Mouse (Mus musculus): ENCODE results near the gene Bsph2. TPM values are rescaled to one million over a fixed set of nuclear protein-coding genes. Genes with fewer than 3 reads are reported as not detected.

Bsph2 gene
- polyA plus RNA-seq (2012; rRNA removed), result not detected in 2 replicates

DNA sequence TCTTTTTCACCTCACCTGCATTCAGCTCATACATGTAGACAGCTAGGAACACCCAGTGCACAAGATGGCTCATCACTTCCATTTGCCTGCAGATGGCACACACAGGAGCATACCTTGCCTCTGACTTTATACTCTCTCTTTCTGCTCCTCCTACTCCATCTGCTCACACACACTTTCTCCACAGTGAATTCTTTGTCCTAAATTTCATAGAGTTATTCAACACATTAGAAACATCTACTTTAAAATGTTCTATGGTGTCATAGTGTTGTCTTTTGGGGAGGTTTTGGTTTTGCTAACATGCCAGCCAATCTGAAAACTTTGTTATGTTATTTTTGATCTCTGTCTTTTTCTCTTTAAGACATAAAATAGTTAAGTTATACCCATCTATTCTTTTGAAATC lies at the start of gene Bsph2:
Gene Bsph2 (minus strand): TSS at position 101 of the 400 bp plus-strand sequence.
- no peak for TF ChIP-seq CTCF (IDR thresholded peaks at IDR 0.05; ENCODE audit: extremely low read depth, insufficient read depth, low read length)
- TF ChIP-seq POLR2A (IDR thresholded peaks at IDR 0.05; ENCODE audit: extremely low read depth, insufficient read depth, low read length), result no peak
- Histone ChIP-seq H3K4me3 (ENCODE audit: insufficient read depth, low read length) (no peak within 1 kb of the TSS), H3K4me1 (ENCODE audit: control insufficient read depth, insufficient read depth, low read length) (no peaks in the 10 kb centered on the region), H3K27ac (ENCODE audit: insufficient read depth, low read length) (no peak within 1 kb of the TSS)

DNA sequence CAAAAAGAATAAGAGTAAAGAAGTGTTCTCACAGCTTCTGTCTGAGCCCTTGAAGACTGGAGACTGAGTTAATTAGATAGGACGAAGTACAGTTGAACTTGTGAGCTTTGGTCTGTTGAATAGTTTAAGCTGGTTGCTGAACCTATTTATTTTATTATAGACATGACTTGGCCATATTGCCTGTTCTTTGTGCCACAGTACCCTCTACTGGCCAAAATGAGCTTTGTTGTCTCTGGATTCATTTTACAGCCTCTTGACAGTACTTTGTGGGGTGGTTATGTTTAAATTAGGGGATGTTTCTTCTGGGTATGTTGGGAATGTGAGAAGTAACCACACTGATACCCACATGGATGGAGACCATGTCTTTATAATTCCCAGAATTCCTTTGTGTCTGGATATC lies 59.3 kb downstream of the Bsph2 start:
- no peak overlapping the region for H3K4me3 ChIP-seq (ENCODE audit: insufficient read depth, low read length)
- H3K4me1 ChIP-seq (ENCODE audit: control insufficient read depth, insufficient read depth, low read length), result no peaks in the 10 kb centered on the region
- TF ChIP-seq POLR2A (IDR thresholded peaks at IDR 0.05; ENCODE audit: extremely low read depth, insufficient read depth, low read length) (no peak), CTCF (IDR thresholded peaks at IDR 0.05; ENCODE audit: extremely low read depth, insufficient read depth, low read length) (no peak)
- no peak overlapping the region for H3K27ac ChIP-seq (ENCODE audit: insufficient read depth, low read length)

Other genes starting within 250 kb of the Bsph2 start
- gene Pla2g4c, start 246.4 kb downstream of the Bsph2 start, polyA plus RNA-seq (2012; rRNA removed), result 0.30 and 0.33 TPM in 2 replicates
- gene Cabp5, start 172.9 kb downstream of the Bsph2 start, polyA plus RNA-seq (2012; rRNA removed), result 0.17 and 0.23 TPM in 2 replicates
- gene Bsph1, start 120.2 kb downstream of the Bsph2 start, polyA plus RNA-seq (2012; rRNA removed), result not detected in 2 replicates
- not detected in 2 replicates for gene Sult2a5, start 52.9 kb upstream of the Bsph2 start, polyA plus RNA-seq (2012; rRNA removed)
- gene Sult2a2, start 162.4 kb upstream of the Bsph2 start, polyA plus RNA-seq (2012; rRNA removed), result not detected in 2 replicates

Measured in cortical plate, adult 2 months (tissue).